Mouse (Mus musculus): Measurements from ENCODE around the gene Catsperd. TPM values are rescaled to one million over a fixed set of nuclear protein-coding genes. Genes with fewer than 3 reads are reported as not detected.

The Catsperd gene
- polyA plus RNA-seq, 1 experiment from 2014 or later, result 1.7 TPM

GRCm38 (mm10) chr17:56643237-56643636 is 15.3 kb downstream of the Catsperd start:
- H3K4me3 ChIP-seq, result no peak overlapping the region
- no peak overlapping the region for H3K9ac ChIP-seq
- H3K4me1 ChIP-seq (replicated peaks), result no peaks in the 10 kb centered on the region
- 82% methylated on average over 4 of the region's 4 CpGs for WGBS
- ATAC-seq (ENCODE audit: low FRiP score, low read depth), result no peak
- H3K9me3 ChIP-seq, result no peaks in the 10 kb centered on the region
- no peak overlapping the region for H3K4me2 ChIP-seq
- no peak overlapping the region for H3K27ac ChIP-seq (replicated peaks)
- H3K27me3 ChIP-seq, result no peaks in the 10 kb centered on the region
- no peaks in the 10 kb centered on the region for H3K36me3 ChIP-seq

GRCm38 (mm10) chr17:56647546-56647945 is 19.6 kb downstream of the Catsperd start:
- H3K9ac ChIP-seq, result no peak overlapping the region
- no peaks in the 10 kb centered on the region for H3K4me1 ChIP-seq (replicated peaks)
- H3K27me3 ChIP-seq, result no peaks in the 10 kb centered on the region
- ATAC-seq (ENCODE audit: low FRiP score, low read depth), result no peak
- 77% methylated on average over 10 of the region's 13 CpGs for WGBS
- no peaks in the 10 kb centered on the region for H3K36me3 ChIP-seq
- H3K27ac ChIP-seq (replicated peaks), result no peak overlapping the region
- no peaks in the 10 kb centered on the region for H3K9me3 ChIP-seq
- H3K4me3 ChIP-seq, result no peak overlapping the region
- H3K4me2 ChIP-seq, result no peak overlapping the region

- 38% methylated on average over 10 of the region's 10 CpGs for WGBS
- Histone ChIP-seq H3K4me3 (no peak overlapping the region), H3K36me3 (no peaks in the 10 kb centered on the region), H3K27me3 (no peaks in the 10 kb centered on the region), H3K9me3 (no peaks in the 10 kb centered on the region), H3K27ac (replicated peaks) (no peak overlapping the region), H3K4me1 (replicated peaks) (no peaks in the 10 kb centered on the region), H3K9ac (no peak overlapping the region), H3K4me2 (no peak overlapping the region)
- ATAC-seq (ENCODE audit: low FRiP score, low read depth), result no peak
Measured at GRCm38 (mm10) chr17:56651801-56652200, 23.9 kb downstream of the Catsperd start.

GRCm38 (mm10) chr17:56654771-56655170 is 26.8 kb downstream of the Catsperd start:
- Histone ChIP-seq H3K36me3 (no peaks in the 10 kb centered on the region), H3K9ac (no peak overlapping the region), H3K27ac (replicated peaks) (no peak overlapping the region), H3K27me3 (no peaks in the 10 kb centered on the region), H3K4me1 (replicated peaks) (no peaks in the 10 kb centered on the region), H3K4me2 (no peak overlapping the region), H3K9me3 (no peaks in the 10 kb centered on the region), H3K4me3 (no peak overlapping the region)
- ATAC-seq (ENCODE audit: low FRiP score, low read depth), result no peak
- 73% methylated on average over 2 of the region's 2 CpGs for WGBS

GRCm38 (mm10) chr17:56655311-56655710 is 27.4 kb downstream of the Catsperd start:
- no peak for ATAC-seq (ENCODE audit: low FRiP score, low read depth)
- Histone ChIP-seq H3K27me3 (no peaks in the 10 kb centered on the region), H3K27ac (replicated peaks) (no peak overlapping the region), H3K4me1 (replicated peaks) (no peaks in the 10 kb centered on the region), H3K9ac (no peak overlapping the region), H3K4me3 (no peak overlapping the region), H3K4me2 (no peak overlapping the region), H3K9me3 (no peaks in the 10 kb centered on the region), H3K36me3 (no peaks in the 10 kb centered on the region)
- WGBS, result 73% methylated on average over 3 of the region's 3 CpGs

- Histone ChIP-seq H3K4me3 (no peak overlapping the region), H3K27me3 (no peaks in the 10 kb centered on the region), H3K27ac (replicated peaks) (no peak overlapping the region), H3K4me1 (replicated peaks) (no peaks in the 10 kb centered on the region), H3K9me3 (no peaks in the 10 kb centered on the region), H3K36me3 (no peaks in the 10 kb centered on the region), H3K4me2 (no peak overlapping the region), H3K9ac (no peak overlapping the region)
- no peak for ATAC-seq (ENCODE audit: low FRiP score, low read depth)
- WGBS, result 83% methylated on average over 6 of the region's 6 CpGs
Measured at GRCm38 (mm10) chr17:56656171-56656570, 28.2 kb downstream of the Catsperd start.

GRCm38 (mm10) chr17:56663659-56664058 is 35.7 kb downstream of the Catsperd start:
- WGBS, result 49% methylated on average over 3 of the region's 3 CpGs
- Histone ChIP-seq H3K27ac (replicated peaks) (no peak overlapping the region), H3K27me3 (peaks cover 11% of the 10 kb centered on the region), H3K4me1 (replicated peaks) (peaks cover 5% of the 10 kb centered on the region), H3K9ac (no peak overlapping the region), H3K4me2 (no peak overlapping the region), H3K36me3 (no peaks in the 10 kb centered on the region), H3K4me3 (no peak overlapping the region), H3K9me3 (no peaks in the 10 kb centered on the region)
- no peak for ATAC-seq (ENCODE audit: low FRiP score, low read depth)

- H3K4me1 ChIP-seq (replicated peaks), result peaks cover 5% of the 10 kb centered on the region
- no peak for ATAC-seq (ENCODE audit: low FRiP score, low read depth)
- H3K4me3 ChIP-seq, result no peak overlapping the region
- no peaks in the 10 kb centered on the region for H3K36me3 ChIP-seq
- no peak overlapping the region for H3K27ac ChIP-seq (replicated peaks)
- 4% methylated on average over 10 of the region's 10 CpGs for WGBS
- no peak overlapping the region for H3K4me2 ChIP-seq
- H3K9ac ChIP-seq, result no peak overlapping the region
- peaks cover 11% of the 10 kb centered on the region for H3K27me3 ChIP-seq
- no peaks in the 10 kb centered on the region for H3K9me3 ChIP-seq
Measured at GRCm38 (mm10) chr17:56664333-56664732, 36.4 kb downstream of the Catsperd start.

- Histone ChIP-seq H3K4me1 (replicated peaks) (peaks cover 5% of the 10 kb centered on the region), H3K27ac (replicated peaks) (no peak overlapping the region), H3K36me3 (no peaks in the 10 kb centered on the region), H3K9me3 (no peaks in the 10 kb centered on the region), H3K4me3 (no peak overlapping the region), H3K4me2 (no peak overlapping the region), H3K27me3 (peaks cover 11% of the 10 kb centered on the region), H3K9ac (no peak overlapping the region)
- no peak for ATAC-seq (ENCODE audit: low FRiP score, low read depth)
- WGBS, result 90% methylated on average over 4 of the region's 4 CpGs
Measured at GRCm38 (mm10) chr17:56666384-56666783, 38.4 kb downstream of the Catsperd start.

- Histone ChIP-seq H3K4me1 (replicated peaks) (peaks cover 9% of the 10 kb centered on the region), H3K27me3 (peaks cover 11% of the 10 kb centered on the region), H3K4me2 (no peak overlapping the region), H3K9me3 (no peaks in the 10 kb centered on the region), H3K9ac (no peak overlapping the region), H3K4me3 (no peak overlapping the region), H3K27ac (replicated peaks) (no peak overlapping the region), H3K36me3 (no peaks in the 10 kb centered on the region)
- ATAC-seq (ENCODE audit: low FRiP score, low read depth), result no peak
- WGBS, result 69% methylated on average over 3 of the region's 3 CpGs
Measured at GRCm38 (mm10) chr17:56667591-56667990, 39.6 kb downstream of the Catsperd start.

- H3K9me3 ChIP-seq, result no peaks in the 10 kb centered on the region
- no peaks in the 10 kb centered on the region for H3K36me3 ChIP-seq
- H3K4me1 ChIP-seq (replicated peaks), result peaks cover 10% of the 10 kb centered on the region
- H3K27me3 ChIP-seq, result peaks cover 11% of the 10 kb centered on the region
- peak overlapping the region; percentile 44 for H3K4me3 ChIP-seq
- peak overlapping the region; percentile 94 for H3K4me2 ChIP-seq
- H3K27ac ChIP-seq (replicated peaks), result no peak overlapping the region
- peak; percentile 9; the same call in 1 of the 2 replicates for ATAC-seq (ENCODE audit: low FRiP score, low read depth)
- WGBS, result 8% methylated on average over 31 of the region's 31 CpGs
- H3K9ac ChIP-seq, result peak overlapping the region; percentile 43
Measured at GRCm38 (mm10) chr17:56668384-56669144, 40.6 kb downstream of the Catsperd start.

- H3K36me3 ChIP-seq, result no peaks in the 10 kb centered on the region
- H3K4me2 ChIP-seq, result no peak overlapping the region
- H3K4me3 ChIP-seq, result no peak overlapping the region
- peaks cover 11% of the 10 kb centered on the region for H3K27me3 ChIP-seq
- H3K4me1 ChIP-seq (replicated peaks), result peaks cover 19% of the 10 kb centered on the region
- 89% methylated on average over 8 of the region's 8 CpGs for WGBS
- no peak overlapping the region for H3K9ac ChIP-seq
- no peak for ATAC-seq (ENCODE audit: low FRiP score, low read depth)
- H3K9me3 ChIP-seq, result no peaks in the 10 kb centered on the region
- H3K27ac ChIP-seq (replicated peaks), result no peak overlapping the region
Measured at GRCm38 (mm10) chr17:56669766-56670165, 41.8 kb downstream of the Catsperd start.
